Mouse (Mus musculus): ENCODE results near the gene Fdx1l. TPM values are rescaled to one million over a fixed set of nuclear protein-coding genes. Genes with fewer than 3 reads are reported as not detected.
A peak's percentile ranks its signal among the peaks of the same experiment; 100 is the strongest.

The Fdx1l gene
- polyA plus RNA-seq, 1 experiment from 2014 or later, result 60.5 TPM

- H3K9me3 ChIP-seq (ENCODE audit: control insufficient read depth, low read length), result no peaks in the 10 kb centered on the region
- H3K27me3 ChIP-seq (replicated peaks; ENCODE audit: control insufficient read depth, insufficient read depth, low read length), result peaks cover 75% of the 10 kb centered on the region
- no peaks in the 10 kb centered on the region for H3K36me3 ChIP-seq (ENCODE audit: control insufficient read depth, insufficient read depth)
- peak; percentile 68 for ATAC-seq
- peak within 1 kb of the TSS; percentile 99 for H3K4me2 ChIP-seq (ENCODE audit: low read length)
- under 1% methylated on average over 35 of the region's 35 CpGs for WGBS
- peak within 1 kb of the TSS; percentile 64 for H3K9ac ChIP-seq (replicated peaks; ENCODE audit: low read depth, low read length)
- peaks cover 48% of the 10 kb centered on the region for H3K4me1 ChIP-seq (replicated peaks; ENCODE audit: control insufficient read depth, insufficient read depth, low read length)
- peak within 1 kb of the TSS; percentile 61 for H3K4me3 ChIP-seq (replicated peaks; ENCODE audit: low read length)
- H3K27ac ChIP-seq (ENCODE audit: low read length), result no peak within 1 kb of the TSS
These were observed 41.5 kb downstream of the Fdx1l start, which contains the start of gene Icam5 for GRCm38 (mm10) chr9:21031896-21032351. TSS of gene Icam5 (plus strand) at chr9:21032073.

- H3K4me1 ChIP-seq (replicated peaks; ENCODE audit: control insufficient read depth, insufficient read depth, low read length), result peaks cover 42% of the 10 kb centered on the region
- under 1% methylated on average over 36 of the region's 36 CpGs for WGBS
- peak overlapping the region; percentile 61 for H3K4me3 ChIP-seq (replicated peaks; ENCODE audit: low read length)
- no peaks in the 10 kb centered on the region for H3K9me3 ChIP-seq (ENCODE audit: control insufficient read depth, low read length)
- H3K36me3 ChIP-seq (ENCODE audit: control insufficient read depth, insufficient read depth), result no peaks in the 10 kb centered on the region
- H3K9ac ChIP-seq (replicated peaks; ENCODE audit: low read depth, low read length), result peak overlapping the region; percentile 64
- H3K27me3 ChIP-seq (replicated peaks; ENCODE audit: control insufficient read depth, insufficient read depth, low read length), result peaks cover 69% of the 10 kb centered on the region
- ATAC-seq, result peak; percentile 75
- no peak overlapping the region for H3K27ac ChIP-seq (ENCODE audit: low read length)
- peak overlapping the region; percentile 99 for H3K4me2 ChIP-seq (ENCODE audit: low read length)
These were observed 42.0 kb downstream of the Fdx1l start for GRCm38 (mm10) chr9:21031251-21031895.

GRCm38 (mm10) chr9:21030781-21031250 lies 42.6 kb downstream of the Fdx1l start:
- Histone ChIP-seq H3K4me1 (replicated peaks; ENCODE audit: control insufficient read depth, insufficient read depth, low read length) (peaks cover 42% of the 10 kb centered on the region), H3K4me2 (ENCODE audit: low read length) (peak overlapping the region; percentile 99), H3K9ac (replicated peaks; ENCODE audit: low read depth, low read length) (no peak overlapping the region), H3K36me3 (ENCODE audit: control insufficient read depth, insufficient read depth) (no peaks in the 10 kb centered on the region), H3K4me3 (replicated peaks; ENCODE audit: low read length) (peak overlapping the region; percentile 61), H3K27ac (ENCODE audit: low read length) (no peak overlapping the region), H3K27me3 (replicated peaks; ENCODE audit: control insufficient read depth, insufficient read depth, low read length) (peaks cover 64% of the 10 kb centered on the region), H3K9me3 (ENCODE audit: control insufficient read depth, low read length) (no peaks in the 10 kb centered on the region)
- ATAC-seq, result peak; percentile 37
- WGBS, result 0% methylated on average over 13 of the region's 13 CpGs

GRCm38 (mm10) chr9:21030055-21030600 lies 43.3 kb downstream of the Fdx1l start:
- ATAC-seq, result no peak
- H3K4me2 ChIP-seq (ENCODE audit: low read length), result peak overlapping the region; percentile 99; the same call in 1 of the 2 replicates
- no peak overlapping the region for H3K9ac ChIP-seq (replicated peaks; ENCODE audit: low read depth, low read length)
- H3K9me3 ChIP-seq (ENCODE audit: control insufficient read depth, low read length), result no peaks in the 10 kb centered on the region
- peaks cover 38% of the 10 kb centered on the region for H3K4me1 ChIP-seq (replicated peaks; ENCODE audit: control insufficient read depth, insufficient read depth, low read length)
- H3K36me3 ChIP-seq (ENCODE audit: control insufficient read depth, insufficient read depth), result no peaks in the 10 kb centered on the region
- no peak overlapping the region for H3K27ac ChIP-seq (ENCODE audit: low read length)
- 21% methylated on average over 22 of the region's 22 CpGs for WGBS
- H3K27me3 ChIP-seq (replicated peaks; ENCODE audit: control insufficient read depth, insufficient read depth, low read length), result peaks cover 57% of the 10 kb centered on the region
- H3K4me3 ChIP-seq (replicated peaks; ENCODE audit: low read length), result no peak overlapping the region

GRCm38 (mm10) chr9:21029291-21030054 lies 43.9 kb downstream of the Fdx1l start, which contains the start of gene Icam4:
TSS of gene Icam4 (plus strand) at chr9:21029373.
- 3% methylated on average over 37 of the region's 37 CpGs for WGBS
- H3K4me3 ChIP-seq (replicated peaks; ENCODE audit: low read length), result peak within 1 kb of the TSS; percentile 21
- H3K4me1 ChIP-seq (replicated peaks; ENCODE audit: control insufficient read depth, insufficient read depth, low read length), result peaks cover 37% of the 10 kb centered on the region
- H3K4me2 ChIP-seq (ENCODE audit: low read length), result peak within 1 kb of the TSS; percentile 41; the same call in 1 of the 2 replicates
- peaks cover 50% of the 10 kb centered on the region for H3K27me3 ChIP-seq (replicated peaks; ENCODE audit: control insufficient read depth, insufficient read depth, low read length)
- H3K9ac ChIP-seq (replicated peaks; ENCODE audit: low read depth, low read length), result no peak within 1 kb of the TSS
- ATAC-seq, result no peak
- H3K27ac ChIP-seq (ENCODE audit: low read length), result no peak within 1 kb of the TSS
- no peaks in the 10 kb centered on the region for H3K36me3 ChIP-seq (ENCODE audit: control insufficient read depth, insufficient read depth)
- no peaks in the 10 kb centered on the region for H3K9me3 ChIP-seq (ENCODE audit: control insufficient read depth, low read length)

GRCm38 (mm10) chr9:21028560-21029110 lies 44.8 kb downstream of the Fdx1l start:
- H3K9ac ChIP-seq (replicated peaks; ENCODE audit: low read depth, low read length), result no peak overlapping the region
- no peaks in the 10 kb centered on the region for H3K9me3 ChIP-seq (ENCODE audit: control insufficient read depth, low read length)
- H3K36me3 ChIP-seq (ENCODE audit: control insufficient read depth, insufficient read depth), result no peaks in the 10 kb centered on the region
- no peak overlapping the region for H3K4me3 ChIP-seq (replicated peaks; ENCODE audit: low read length)
- H3K4me2 ChIP-seq (ENCODE audit: low read length), result no peak overlapping the region
- peaks cover 45% of the 10 kb centered on the region for H3K27me3 ChIP-seq (replicated peaks; ENCODE audit: control insufficient read depth, insufficient read depth, low read length)
- peaks cover 37% of the 10 kb centered on the region for H3K4me1 ChIP-seq (replicated peaks; ENCODE audit: control insufficient read depth, insufficient read depth, low read length)
- H3K27ac ChIP-seq (ENCODE audit: low read length), result no peak overlapping the region
- ATAC-seq, result no peak
- WGBS, result 73% methylated on average over 6 of the region's 6 CpGs

GRCm38 (mm10) chr9:21027774-21028290 lies 45.6 kb downstream of the Fdx1l start:
- H3K4me1 ChIP-seq (replicated peaks; ENCODE audit: control insufficient read depth, insufficient read depth, low read length), result peaks cover 29% of the 10 kb centered on the region
- no peak overlapping the region for H3K4me3 ChIP-seq (replicated peaks; ENCODE audit: low read length)
- H3K4me2 ChIP-seq (ENCODE audit: low read length), result no peak overlapping the region
- H3K9ac ChIP-seq (replicated peaks; ENCODE audit: low read depth, low read length), result no peak overlapping the region
- no peak overlapping the region for H3K27ac ChIP-seq (ENCODE audit: low read length)
- 60% methylated on average over 8 of the region's 8 CpGs for WGBS
- H3K27me3 ChIP-seq (replicated peaks; ENCODE audit: control insufficient read depth, insufficient read depth, low read length), result peaks cover 37% of the 10 kb centered on the region
- no peaks in the 10 kb centered on the region for H3K9me3 ChIP-seq (ENCODE audit: control insufficient read depth, low read length)
- no peaks in the 10 kb centered on the region for H3K36me3 ChIP-seq (ENCODE audit: control insufficient read depth, insufficient read depth)
- no peak for ATAC-seq

GRCm38 (mm10) chr9:21026849-21027248 lies 46.6 kb downstream of the Fdx1l start:
- H3K9ac ChIP-seq (replicated peaks; ENCODE audit: low read depth, low read length), result no peak overlapping the region
- H3K4me3 ChIP-seq (replicated peaks; ENCODE audit: low read length), result no peak overlapping the region
- peaks cover 30% of the 10 kb centered on the region for H3K27me3 ChIP-seq (replicated peaks; ENCODE audit: control insufficient read depth, insufficient read depth, low read length)
- H3K36me3 ChIP-seq (ENCODE audit: control insufficient read depth, insufficient read depth), result no peaks in the 10 kb centered on the region
- no peaks in the 10 kb centered on the region for H3K9me3 ChIP-seq (ENCODE audit: control insufficient read depth, low read length)
- H3K27ac ChIP-seq (ENCODE audit: low read length), result no peak overlapping the region
- WGBS, result 82% methylated on average over 12 of the region's 12 CpGs
- no peak for ATAC-seq
- H3K4me1 ChIP-seq (replicated peaks; ENCODE audit: control insufficient read depth, insufficient read depth, low read length), result peaks cover 19% of the 10 kb centered on the region
- no peak overlapping the region for H3K4me2 ChIP-seq (ENCODE audit: low read length)
